Mouse (Mus musculus): ENCODE results near the gene Usp30. TPM values are rescaled to one million over a fixed set of nuclear protein-coding genes. Genes with fewer than 3 reads are reported as not detected.

The Usp30 gene
- total RNA-seq, 1 experiment from 2014 or later: 5.8 TPM

DNA sequence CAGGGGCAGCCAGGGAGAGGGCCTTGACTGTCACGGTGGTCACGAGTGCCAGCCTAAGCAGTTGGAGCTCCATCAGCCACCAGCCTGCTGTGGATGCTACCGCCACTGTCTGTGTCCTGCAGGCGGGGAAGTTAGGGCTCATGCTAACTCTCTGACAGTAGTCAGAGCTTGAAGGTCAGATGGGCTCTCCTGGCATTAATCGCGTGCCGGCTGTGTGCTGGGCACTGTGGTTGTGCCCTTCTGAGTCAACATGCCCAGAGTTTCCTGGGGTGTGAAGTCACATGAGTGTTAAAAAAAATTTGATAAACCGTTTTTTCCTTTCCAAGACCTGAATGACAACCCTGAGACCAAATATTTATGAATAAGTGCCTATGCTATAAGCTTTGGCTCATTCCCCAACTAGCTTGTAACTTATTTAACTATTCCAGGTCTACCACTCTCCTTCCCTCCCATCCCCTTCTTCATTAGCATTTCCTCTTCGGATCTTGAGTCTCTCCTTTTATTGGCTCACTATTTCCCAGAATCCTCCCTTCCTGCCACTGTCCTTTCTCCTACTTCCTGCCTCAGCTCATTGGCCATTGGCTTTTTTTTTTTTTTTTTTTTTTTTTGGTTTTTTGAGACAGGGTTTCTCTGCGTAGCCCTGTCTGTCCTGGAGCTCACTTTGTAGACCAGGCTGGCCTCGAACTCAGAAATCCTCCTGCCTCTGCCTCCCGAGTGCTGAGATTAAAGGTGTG lies 87.3 kb downstream of the Usp30 start:
- no peak for ATAC-seq (replicated peaks; ENCODE audit: low read depth, poor library complexity, severe bottlenecking)

DNA sequence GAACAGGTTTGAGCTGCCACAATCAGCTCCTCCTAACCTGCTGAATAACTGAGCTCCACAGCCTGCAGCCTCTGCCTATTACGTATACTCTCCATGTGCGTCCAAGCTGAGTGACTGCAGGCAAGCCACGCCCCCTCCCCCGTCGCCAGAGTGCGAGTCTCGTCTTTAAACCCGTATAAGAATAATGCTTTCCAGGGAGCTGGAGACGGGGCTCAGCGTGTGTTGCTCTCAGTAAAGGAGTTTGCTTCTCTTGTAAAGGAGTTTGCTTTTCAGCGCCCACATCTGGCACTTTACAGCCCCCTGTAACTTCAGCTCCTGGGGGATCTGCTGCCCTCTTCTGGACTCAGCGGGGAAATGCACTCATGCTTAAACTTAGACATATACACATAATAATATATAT lies 88.2 kb downstream of the Usp30 start:
- ATAC-seq (replicated peaks; ENCODE audit: low read depth, poor library complexity, severe bottlenecking): peak; percentile 50; the same call in 1 of the 2 replicates

DNA sequence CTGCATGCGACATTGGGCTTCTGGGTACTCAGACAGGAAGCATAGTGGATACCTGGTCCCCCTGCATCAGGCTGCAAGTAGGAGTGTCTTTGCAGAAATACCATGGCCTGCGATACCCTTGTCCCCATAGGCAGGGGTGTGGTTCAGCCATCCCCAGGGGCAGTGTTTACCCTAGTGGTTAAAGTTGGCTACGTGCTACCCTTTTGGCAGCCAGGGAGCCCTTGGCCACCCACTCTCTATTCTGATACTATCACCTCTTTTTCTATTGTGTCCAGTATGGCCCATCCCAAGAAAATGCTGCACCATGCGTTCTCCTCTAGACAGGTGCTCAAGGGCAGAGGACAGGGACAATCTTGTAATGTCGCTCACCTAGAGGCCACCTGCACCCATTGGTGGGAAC lies 89.5 kb downstream of the Usp30 start:
- no peak for ATAC-seq (replicated peaks; ENCODE audit: low read depth, poor library complexity, severe bottlenecking)

DNA sequence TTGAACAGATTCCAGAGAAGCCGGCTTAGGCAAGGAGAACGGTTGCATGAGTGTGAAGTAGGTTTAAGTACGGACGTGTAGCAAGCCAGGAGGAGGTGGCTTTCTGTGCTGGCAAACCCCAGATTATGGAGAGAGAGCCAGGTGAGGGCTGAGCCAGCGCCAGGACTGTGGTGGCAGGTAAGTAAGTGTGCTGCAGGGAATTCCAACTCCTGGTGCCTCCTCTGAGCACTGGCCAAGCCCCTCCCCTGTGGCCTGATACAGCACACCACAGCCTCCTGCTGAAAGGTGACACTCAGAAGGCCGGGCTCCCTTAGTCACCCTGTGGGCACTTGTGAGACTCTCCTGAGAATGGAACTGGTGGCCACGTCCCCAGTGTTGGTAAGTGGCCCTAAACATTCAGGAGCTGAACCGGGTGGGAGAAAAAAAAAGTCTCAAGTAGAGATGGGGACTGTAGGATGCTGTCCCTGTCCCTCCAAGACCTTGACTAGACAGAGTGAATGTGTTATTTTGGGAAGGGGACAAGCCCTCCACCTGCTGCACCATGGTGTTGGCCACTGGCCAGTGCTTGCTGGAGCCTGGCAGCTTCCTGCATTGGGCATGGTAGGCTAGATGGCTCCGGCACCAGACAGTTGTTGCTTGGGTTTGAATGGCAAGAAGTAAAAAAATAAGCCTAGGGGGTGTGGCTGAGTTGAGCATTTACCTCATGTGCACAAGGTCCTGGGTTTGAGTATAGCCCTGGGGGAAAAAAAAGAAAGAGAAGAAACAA lies 90.1 kb downstream of the Usp30 start:
- no peak for ATAC-seq (replicated peaks; ENCODE audit: low read depth, poor library complexity, severe bottlenecking)

DNA sequence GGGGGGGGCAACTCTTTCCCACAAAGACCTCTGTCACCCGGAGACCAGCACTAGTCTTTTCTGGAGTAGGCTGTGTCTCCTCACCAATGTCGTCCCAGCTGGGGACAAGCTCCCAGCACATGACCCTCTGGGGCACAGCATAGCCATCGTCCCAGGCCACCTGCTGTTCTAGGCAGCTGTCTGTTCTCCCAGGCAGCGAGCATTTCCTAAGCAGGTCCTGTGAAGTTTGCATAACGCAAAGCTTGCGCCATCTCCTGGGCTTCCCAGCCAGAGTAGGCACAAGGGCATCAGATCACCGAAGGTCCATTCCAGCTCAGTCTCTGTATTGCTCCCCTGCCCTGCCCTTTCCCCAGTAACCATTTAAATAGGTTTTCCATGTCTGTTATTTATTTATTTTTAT lies 92.0 kb downstream of the Usp30 start:
- ATAC-seq (replicated peaks; ENCODE audit: low read depth, poor library complexity, severe bottlenecking): no peak

DNA sequence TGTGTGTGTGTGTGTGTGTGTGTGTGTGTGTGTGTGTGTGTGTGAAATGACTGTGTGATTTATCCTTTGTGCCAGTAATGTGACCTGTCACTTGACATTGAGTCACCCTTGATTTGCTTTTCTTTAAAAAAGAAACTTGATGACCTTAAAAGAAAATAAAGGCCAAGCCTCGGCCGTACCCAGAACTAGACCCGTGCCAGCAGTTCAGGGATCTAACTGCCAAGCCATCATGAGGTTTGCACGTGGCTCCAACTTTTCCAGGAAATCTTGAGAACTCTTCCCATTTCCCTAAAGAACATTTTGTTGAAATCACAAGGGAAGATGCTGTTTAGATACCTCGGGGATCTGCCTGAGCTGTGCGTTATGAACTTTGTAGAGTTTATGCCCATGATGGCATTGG lies 96.2 kb downstream of the Usp30 start:
- no peak for ATAC-seq (replicated peaks; ENCODE audit: low read depth, poor library complexity, severe bottlenecking)

DNA sequence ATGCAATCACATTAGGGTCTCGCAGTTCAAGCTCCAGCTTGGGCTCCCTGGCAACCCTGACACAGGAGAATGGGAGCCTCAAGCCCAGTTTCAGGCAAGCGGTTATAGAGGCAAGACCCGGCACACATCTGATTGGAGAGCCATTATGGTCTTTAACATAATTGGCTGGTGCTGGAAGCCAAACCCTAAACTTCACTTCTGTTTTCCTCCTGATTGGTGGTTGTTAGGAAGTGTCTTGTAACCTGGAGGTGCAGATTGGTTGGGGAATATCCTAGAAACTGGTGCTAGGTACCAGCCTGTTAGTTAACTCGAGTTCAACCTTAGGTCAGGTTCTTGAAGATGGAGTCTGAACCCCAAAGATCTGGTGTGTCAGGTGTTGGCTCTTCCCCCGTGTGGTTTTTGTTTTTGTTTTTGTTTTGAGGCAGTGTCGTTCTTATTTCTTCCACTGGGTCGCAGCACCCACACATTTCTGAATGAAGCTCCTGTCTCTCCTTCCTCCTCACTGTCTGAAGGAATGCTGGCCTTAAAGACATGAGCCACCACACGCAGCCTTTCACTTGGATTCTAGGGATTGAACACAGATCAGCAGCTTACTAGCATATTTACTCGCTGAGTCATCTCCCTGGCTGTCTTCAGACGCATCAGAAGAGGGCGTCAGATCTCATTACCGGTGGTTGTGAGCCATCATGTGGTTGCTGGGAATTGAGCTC lies 97.0 kb downstream of the Usp30 start:
- no peak for ATAC-seq (replicated peaks; ENCODE audit: low read depth, poor library complexity, severe bottlenecking)

DNA sequence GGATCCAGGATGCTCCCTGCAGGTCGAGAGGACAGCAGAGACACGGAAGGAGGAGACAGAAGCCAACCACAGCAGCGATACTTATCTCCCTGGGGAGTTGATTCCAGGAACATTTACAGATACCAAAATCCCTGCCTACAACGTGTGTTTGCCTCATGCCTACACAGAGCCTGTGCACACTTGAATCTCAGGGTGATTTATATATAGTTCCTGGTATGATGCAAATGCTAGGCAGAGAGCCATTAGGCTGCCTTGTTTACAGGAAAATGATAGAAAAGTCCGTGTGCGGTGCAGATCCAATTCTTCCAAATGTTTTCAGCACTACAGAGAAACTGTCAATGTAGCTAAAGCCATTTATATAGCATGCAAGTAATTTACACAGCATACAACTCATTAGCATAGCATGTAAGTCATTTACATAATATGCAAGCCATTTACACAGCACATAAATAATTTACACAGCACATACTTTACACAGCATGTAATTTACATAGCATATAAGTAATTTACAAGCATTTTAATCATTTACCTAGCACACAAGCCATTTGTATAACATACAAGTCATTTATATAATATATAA lies 97.9 kb downstream of the Usp30 start:
- ATAC-seq (replicated peaks; ENCODE audit: low read depth, poor library complexity, severe bottlenecking): no peak

DNA sequence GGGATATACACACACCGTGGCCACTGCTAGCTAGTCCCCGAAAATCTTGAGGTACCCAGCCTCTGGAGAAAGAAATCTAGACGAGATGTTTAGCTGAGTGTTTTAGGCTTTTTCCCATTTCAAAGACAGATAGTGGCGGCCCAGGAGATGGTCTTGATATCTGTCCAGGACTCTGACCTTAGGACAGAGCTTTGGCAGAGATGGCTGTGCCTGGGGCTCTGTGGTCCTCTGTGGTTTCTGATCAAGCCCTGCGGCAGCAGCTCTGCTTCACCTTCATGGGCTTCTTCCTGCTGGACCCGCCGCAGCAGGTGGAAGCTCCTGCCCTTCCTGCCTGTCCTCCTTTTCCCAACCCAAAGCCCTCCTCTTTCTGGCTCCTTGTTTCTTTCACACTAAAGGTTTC lies 105.1 kb downstream of the Usp30 start:
- no peak for ATAC-seq (replicated peaks; ENCODE audit: low read depth, poor library complexity, severe bottlenecking)

DNA sequence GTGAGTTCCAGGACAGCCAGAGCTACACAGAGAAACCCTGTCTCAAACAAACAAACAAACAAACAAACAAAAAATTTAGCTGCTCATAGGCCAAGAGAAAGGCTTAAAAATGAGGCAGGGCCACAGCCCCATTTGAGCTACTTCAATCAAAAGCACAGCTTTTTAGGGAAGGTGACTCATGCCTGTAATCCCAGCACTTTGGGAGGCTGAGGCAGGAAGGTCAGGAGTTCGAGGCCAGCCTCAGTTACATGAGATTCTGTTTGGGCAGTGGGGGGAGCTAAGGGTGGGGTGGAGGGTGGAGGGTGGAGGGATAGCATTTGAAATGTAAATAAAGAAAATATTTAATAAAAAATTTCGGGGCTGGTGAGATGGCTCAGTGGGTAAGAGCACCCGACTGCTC lies 107.7 kb downstream of the Usp30 start:
- ATAC-seq (replicated peaks; ENCODE audit: low read depth, poor library complexity, severe bottlenecking): peak; percentile 60

DNA sequence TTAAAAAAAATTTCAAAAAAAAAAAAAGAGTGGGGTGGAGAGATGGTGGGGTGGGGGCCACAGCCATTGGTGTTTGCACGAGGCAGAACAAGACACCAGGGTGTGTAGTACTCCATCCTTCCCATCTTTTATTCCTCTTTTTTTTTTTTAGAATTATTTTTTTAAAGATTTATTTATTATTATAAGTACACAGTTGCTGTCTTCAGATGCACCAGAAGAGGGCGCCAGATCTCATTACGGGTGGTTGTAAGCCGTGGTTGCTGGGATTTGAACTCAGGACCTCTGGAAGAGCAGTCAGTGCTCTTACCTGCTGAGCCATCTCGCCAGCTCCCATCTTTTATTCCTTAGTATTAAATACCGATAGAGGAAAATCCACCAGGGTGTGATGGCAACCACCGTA lies 108.2 kb downstream of the Usp30 start:
- no peak for ATAC-seq (replicated peaks; ENCODE audit: low read depth, poor library complexity, severe bottlenecking)

DNA sequence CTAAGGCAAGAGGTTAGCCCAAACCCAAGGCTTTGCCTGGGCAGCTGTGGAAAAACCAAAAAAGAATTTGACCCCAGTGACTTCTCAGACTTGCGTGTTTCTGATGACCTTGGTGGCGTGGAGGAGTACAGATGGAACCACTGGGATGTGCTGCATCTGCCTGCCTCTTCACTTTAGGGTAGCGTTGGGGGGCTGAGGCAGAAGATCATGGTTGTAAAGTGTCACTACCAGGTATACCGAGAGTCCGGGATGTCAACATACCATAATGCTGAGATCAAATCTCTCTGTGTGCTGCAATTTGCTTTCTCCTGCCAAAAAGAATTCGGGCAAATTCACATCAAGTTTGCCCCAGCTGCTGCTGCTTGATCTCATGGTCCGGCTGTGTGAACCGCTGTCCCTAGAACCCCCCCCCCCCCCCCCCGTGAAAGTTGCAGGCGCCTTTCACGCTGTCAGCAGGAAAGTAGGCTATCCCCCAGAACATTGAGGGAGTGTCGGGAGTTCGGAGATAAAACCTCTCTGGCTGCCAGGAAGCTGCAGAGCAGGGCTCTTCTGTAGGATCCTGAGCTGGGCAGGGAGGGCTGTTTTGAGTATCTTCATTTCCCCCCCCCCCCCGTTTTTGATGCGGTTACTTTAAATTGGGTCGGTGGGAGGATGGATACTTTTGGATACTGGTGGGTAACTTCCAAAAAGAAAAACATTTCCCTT lies 108.8 kb downstream of the Usp30 start:
- ATAC-seq (replicated peaks; ENCODE audit: low read depth, poor library complexity, severe bottlenecking): no peak

Other genes starting within 250 kb of the Usp30 start
- 91.4 and 108 TPM in 2 replicates for gene Selplg, start 232.8 kb upstream of the Usp30 start, total RNA-seq (2017)
- gene Coro1c, start 156.7 kb upstream of the Usp30 start, total RNA-seq (2017): 92.4 and 106 TPM in 2 replicates
- 3.3 and 7.0 TPM in 2 replicates for gene Ssh1, start 71.6 kb upstream of the Usp30 start, total RNA-seq (2017)
- gene Dao, start 61.8 kb upstream of the Usp30 start, total RNA-seq (2017): not detected in 2 replicates
- gene Svop, start 26.1 kb downstream of the Usp30 start, total RNA-seq (2017): not detected in 2 replicates
- 3.6 and 11.5 TPM in 2 replicates for gene Alkbh2, start 62.8 kb downstream of the Usp30 start, total RNA-seq (2017)
- gene Ung, start 64.9 kb downstream of the Usp30 start, total RNA-seq (2017): 27.6 and 35.1 TPM in 2 replicates
- 0.49 and 0.87 TPM in 2 replicates for gene Acacb, start 81.1 kb downstream of the Usp30 start, total RNA-seq (2017)
- gene Foxn4, start 208.3 kb downstream of the Usp30 start, total RNA-seq (2017): not detected in 2 replicates
- gene Myo1h, start 223.7 kb downstream of the Usp30 start, total RNA-seq (2017): 0.73 and 1.3 TPM in 2 replicates

Data from common myeloid progenitor, adult 5-6 weeks (primary cell).